Mouse (Mus musculus) stomach, postnatal 0 days (tissue): ENCODE measurements around the gene Pias3. TPM values are rescaled to one million over a fixed set of nuclear protein-coding genes. Genes with fewer than 3 reads are reported as not detected.

Experiments
- ATAC-seq: fragments of 200-750 bp; cut with Nextera tagmentation; 2 replicates; pipeline ENCODE4 v1.8.0; 2017; ENCODE audit not compliant: low FRiP score, low TSS enrichment
- DNase-seq: peaks from one replicate; pipeline ENCODE4 v3.0.0-alpha.2; 2016; ENCODE audit warnings: low spot score
- H3K27ac ChIP-seq: fragments of 300-500 bp; sonication (generic); replicated peaks from 2 replicates; pipeline ENCODE4 v1.5.1; 2014; ENCODE audit warnings: mild to moderate bottlenecking, control low read depth
- H3K27me3 ChIP-seq: fragments of 300-500 bp; sonication (generic); 2 replicates; pipeline ENCODE4 v1.6.1; 2014; ENCODE audit warnings: low read length; ENCODE audit not compliant: control insufficient read depth, insufficient read depth
- H3K36me3 ChIP-seq: fragments of 300-500 bp; sonication (generic); 2 replicates; pipeline ENCODE4 v1.6.1; 2014; ENCODE audit warnings: low read length, mixed read lengths; ENCODE audit not compliant: control insufficient read depth, insufficient read depth
- H3K4me1 ChIP-seq: fragments of 300-500 bp; sonication (generic); replicated peaks from 2 replicates; pipeline ENCODE4 v1.6.1; 2014; ENCODE audit warnings: antibody characterized with exemption; ENCODE audit not compliant: control insufficient read depth, insufficient read depth
- H3K4me2 ChIP-seq: fragments of 300-500 bp; sonication (generic); replicated peaks from 2 replicates; pipeline ENCODE4 v1.6.1; 2014; ENCODE audit warnings: low read depth, mild to moderate bottlenecking, control low read depth, moderate library complexity
- H3K4me3 ChIP-seq: fragments of 300-500 bp; sonication (generic); 2 replicates; pipeline ENCODE4 v1.5.1; 2014; ENCODE audit warnings: low read depth, low read length, control low read depth
- H3K9ac ChIP-seq: fragments of 300-500 bp; sonication (generic); 2 replicates; pipeline ENCODE4 v1.6.1; 2014; ENCODE audit warnings: mild to moderate bottlenecking, low read length, control low read depth, mixed read lengths
- H3K9me3 ChIP-seq: fragments of 300-500 bp; sonication (generic); 2 replicates; pipeline ENCODE4 v1.6.1; 2016; ENCODE audit warnings: low read length; ENCODE audit not compliant: control insufficient read depth
- CTCF ChIP-seq: IDR thresholded peaks from 2 replicates; pipeline ENCODE4 v1.5.1; 2016; ENCODE audit warnings: antibody characterized with exemption, low read depth, mild to moderate bottlenecking, moderate library complexity
- EP300 ChIP-seq: optimal IDR thresholded peaks from 2 replicates; pipeline ENCODE3; 2016; ENCODE audit warnings: antibody characterized with exemption
- WGBS: fragments of 180-500 bp; shearing (Covaris S2); extraction: QIAGEN DNeasy Blood & Tissue Kit; methylation state at CpG from one replicate; pipeline ENCODE4 v1.1.7; 2014; 5-methylcytosine and 5-hydroxymethylcytosine counted together
- polyA plus RNA-seq: library from polyadenylated mRNA; unstranded; fragments of >200 nt; fragmentation: Nextera tagmentation; extraction: Ambion mirVana; gene quantifications from 2 replicates; pipeline ENCODE4 v1.2.1, GENCODE M21; 2015

Gene Pias3
- polyA plus RNA-seq, 1 experiment from 2014 or later, result 23.4 TPM

- WGBS, result 94% methylated on average over 5 of the region's 5 CpGs
- ATAC-seq, result no peak
Measured at GRCm38 (mm10) chr3:96666916-96667315, 29.3 kb upstream of the Pias3 start.

GRCm38 (mm10) chr3:96667316-96667715 lies 28.9 kb upstream of the Pias3 start:
- ATAC-seq (no peak), DNase-seq (peak; percentile 55)
- no peak overlapping the region for H3K9ac ChIP-seq
- H3K9me3 ChIP-seq, result no peaks in the 10 kb centered on the region
- no peaks in the 10 kb centered on the region for H3K27me3 ChIP-seq
- no peaks in the 10 kb centered on the region for H3K4me1 ChIP-seq
- WGBS, result 36% methylated on average over 1 of the region's 1 CpGs
- H3K4me2 ChIP-seq, result no peak overlapping the region
- no peak overlapping the region for H3K4me3 ChIP-seq
- no peak for TF ChIP-seq EP300
- peak; percentile 78 for TF ChIP-seq CTCF
- no peak overlapping the region for H3K27ac ChIP-seq
- no peaks in the 10 kb centered on the region for H3K36me3 ChIP-seq

More at GRCm38 (mm10) chr3:96666916-96667315, 29.3 kb upstream of the Pias3 start:
- H3K4me1 ChIP-seq, result no peaks in the 10 kb centered on the region
- H3K36me3 ChIP-seq, result no peaks in the 10 kb centered on the region
- H3K9me3 ChIP-seq, result no peaks in the 10 kb centered on the region
- no peak overlapping the region for H3K4me2 ChIP-seq
- H3K9ac ChIP-seq, result no peak overlapping the region
- no peak for TF ChIP-seq EP300
- no peak for TF ChIP-seq CTCF
- H3K4me3 ChIP-seq, result no peak overlapping the region
- DNase-seq, result no peak
- no peak overlapping the region for H3K27ac ChIP-seq
- no peaks in the 10 kb centered on the region for H3K27me3 ChIP-seq

GRCm38 (mm10) chr3:96668424-96669067 lies 27.6 kb upstream of the Pias3 start:
- no peak overlapping the region for H3K4me3 ChIP-seq
- 86% methylated on average over 5 of the region's 5 CpGs for WGBS
- H3K4me1 ChIP-seq, result no peaks in the 10 kb centered on the region
- ATAC-seq, result no peak
- no peak overlapping the region for H3K27ac ChIP-seq
- no peak overlapping the region for H3K9ac ChIP-seq
- H3K27me3 ChIP-seq, result no peaks in the 10 kb centered on the region
- TF ChIP-seq CTCF (no peak), EP300 (no peak)
- DNase-seq, result no peak
- no peak overlapping the region for H3K4me2 ChIP-seq
- H3K9me3 ChIP-seq, result no peaks in the 10 kb centered on the region
- H3K36me3 ChIP-seq, result no peaks in the 10 kb centered on the region

GRCm38 (mm10) chr3:96669727-96670468 lies 26.3 kb upstream of the Pias3 start, which contains the start of gene Ankrd35:
Gene Ankrd35, plus strand, starts transcription at chr3:96670131.
- Histone ChIP-seq H3K27ac (no peak within 1 kb of the TSS), H3K27me3 (no peaks in the 10 kb centered on the region), H3K9me3 (no peaks in the 10 kb centered on the region), H3K9ac (peak within 1 kb of the TSS; percentile 59), H3K4me2 (peak within 1 kb of the TSS; percentile 86), H3K4me1 (no peaks in the 10 kb centered on the region), H3K4me3 (peak within 1 kb of the TSS; percentile 37), H3K36me3 (no peaks in the 10 kb centered on the region)
- peak; percentile 90 for DNase-seq
- TF ChIP-seq CTCF, result peak; percentile 60
- TF ChIP-seq EP300, result no peak
- peak; percentile 95 for ATAC-seq
- WGBS, result 5% methylated on average over 35 of the region's 35 CpGs

GRCm38 (mm10) chr3:96671519-96671918 lies 24.7 kb upstream of the Pias3 start:
- Histone ChIP-seq H3K4me1 (no peaks in the 10 kb centered on the region), H3K27ac (no peak overlapping the region), H3K36me3 (no peaks in the 10 kb centered on the region), H3K27me3 (no peaks in the 10 kb centered on the region), H3K4me3 (no peak overlapping the region), H3K4me2 (no peak overlapping the region), H3K9ac (no peak overlapping the region), H3K9me3 (no peaks in the 10 kb centered on the region)
- 86% methylated on average over 5 of the region's 5 CpGs for WGBS
- TF ChIP-seq EP300, result no peak
- no peak for TF ChIP-seq CTCF
- DNase-seq (no peak), ATAC-seq (no peak)

- DNase-seq (no peak), ATAC-seq (no peak)
- H3K27ac ChIP-seq, result no peak overlapping the region
- H3K9ac ChIP-seq, result no peak overlapping the region
- no peaks in the 10 kb centered on the region for H3K4me1 ChIP-seq
- TF ChIP-seq CTCF (no peak), EP300 (no peak)
- no peaks in the 10 kb centered on the region for H3K9me3 ChIP-seq
- 73% methylated on average over 4 of the region's 4 CpGs for WGBS
- H3K4me2 ChIP-seq, result no peak overlapping the region
- H3K4me3 ChIP-seq, result no peak overlapping the region
- H3K27me3 ChIP-seq, result no peaks in the 10 kb centered on the region
- no peaks in the 10 kb centered on the region for H3K36me3 ChIP-seq
Measured at GRCm38 (mm10) chr3:96673514-96673913, 22.7 kb upstream of the Pias3 start.
